Mouse (Mus musculus) adrenal gland, postnatal 36 days (tissue): ENCODE measurements around the gene Gstcd. TPM values are rescaled to one million over a fixed set of nuclear protein-coding genes. Genes with fewer than 3 reads are reported as not detected.

ENCODE experiments used
- DNase-seq, 2 experiments: peaks; one replicate each; pipeline ENCODE4 v3.0.0; 2021; ENCODE audit warnings: mixed read lengths in 1 of 2
- long read RNA-seq, 2 experiments: library from polyadenylated mRNA; stranded (forward); transcript quantifications; one replicate each; pipeline ENCODE4 v2.0.0; 2021; ENCODE audit warnings: borderline sequencing depth in 2 of 2
- total RNA-seq, 2 experiments: library from RNA; stranded (reverse); gene quantifications; 2 replicates each; pipeline ENCODE4 v1.2.3; 2021

The Gstcd gene
- 10 to 100 TPM; 11.3 to 13.9 TPM for total RNA-seq
- long read RNA-seq, experiment 1, partial matches to known transcripts = 3 of 7 reads
- long read RNA-seq, experiment 1, other reads (novel, unspliced or antisense) = 1 of 7 reads
- long read RNA-seq, experiment 2, partial matches to known transcripts = 0 of 1 reads
- long read RNA-seq, experiment 2, other reads (novel, unspliced or antisense) = 1 of 1 reads

DNA sequence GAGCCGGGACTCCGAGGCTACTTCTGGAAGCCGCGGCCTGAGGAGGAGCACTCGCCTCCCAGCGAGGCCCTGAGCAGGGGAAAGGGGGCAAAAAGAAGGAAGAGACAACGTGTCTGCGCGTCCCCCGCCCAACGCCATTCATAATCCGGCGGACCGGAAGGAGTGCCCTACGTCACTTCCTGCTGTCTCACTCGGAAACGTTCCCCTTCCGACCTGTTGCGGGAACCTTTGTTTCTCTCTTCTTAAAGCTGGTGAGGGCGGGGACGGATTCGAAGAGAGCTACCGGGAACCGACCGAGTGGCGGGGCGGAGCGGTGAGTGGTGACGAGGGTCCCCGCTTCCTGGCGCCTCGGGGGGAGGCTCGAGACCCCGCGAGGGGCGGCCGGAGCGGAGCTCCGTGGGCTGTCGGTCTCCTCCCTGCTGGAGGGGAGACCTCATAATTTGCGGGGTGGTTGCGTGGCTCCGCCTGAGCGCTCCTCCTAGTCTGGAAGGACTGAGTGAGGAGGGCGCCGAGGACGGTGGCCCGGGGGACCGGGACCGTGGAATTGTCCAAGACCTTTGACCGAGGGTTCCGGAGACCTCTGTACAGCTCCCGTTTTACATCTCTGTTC lies at the start of gene Gstcd, which contains the start of gene Ints12:
TSS of gene Gstcd (minus strand) at position 370 of the 610 bp plus-strand sequence.
TSS of gene Ints12 (plus strand) at position 177 of the 610 bp plus-strand sequence.
- DNase-seq = peak; percentile 91 to 92

DNA sequence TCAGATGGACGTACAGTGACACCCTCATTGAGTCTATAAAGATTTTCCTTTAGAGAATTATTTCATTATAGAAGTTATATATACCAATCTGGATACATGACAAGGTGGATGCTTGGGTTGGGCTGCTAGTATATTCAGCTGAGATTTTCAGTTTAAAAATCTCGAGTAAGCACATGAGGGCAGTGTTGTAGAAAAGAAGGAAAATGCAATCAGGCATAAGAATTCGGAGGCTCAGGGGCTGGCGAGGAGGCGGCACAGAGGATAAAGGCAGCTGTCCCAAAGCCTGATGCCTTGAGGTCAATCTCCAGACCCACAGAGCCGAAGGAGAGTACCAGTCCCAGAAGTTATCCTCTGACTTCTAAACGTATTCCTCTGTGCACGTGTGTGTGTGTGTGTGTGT lies 40.8 kb upstream of the Gstcd start:
- no peak for DNase-seq

DNA sequence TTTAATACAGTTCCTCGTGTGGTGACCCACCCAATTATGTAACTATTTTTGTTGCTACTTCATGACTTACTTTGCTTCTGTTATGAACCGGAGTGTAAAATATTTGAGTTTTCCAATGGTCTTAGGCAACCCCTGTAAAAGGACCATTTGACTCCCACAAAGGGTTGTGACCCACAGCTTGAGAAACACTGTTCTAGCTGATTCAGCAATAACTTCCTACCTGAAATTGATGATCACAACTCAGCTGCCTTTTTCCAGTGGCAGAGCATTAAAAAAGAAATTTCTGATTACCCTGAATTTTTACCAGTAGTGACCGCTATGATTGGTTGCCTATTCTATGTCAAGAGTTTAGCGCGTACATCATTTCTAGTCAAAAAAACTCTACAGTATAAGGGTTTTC lies 39.5 kb upstream of the Gstcd start:
- DNase-seq = no peak

DNA sequence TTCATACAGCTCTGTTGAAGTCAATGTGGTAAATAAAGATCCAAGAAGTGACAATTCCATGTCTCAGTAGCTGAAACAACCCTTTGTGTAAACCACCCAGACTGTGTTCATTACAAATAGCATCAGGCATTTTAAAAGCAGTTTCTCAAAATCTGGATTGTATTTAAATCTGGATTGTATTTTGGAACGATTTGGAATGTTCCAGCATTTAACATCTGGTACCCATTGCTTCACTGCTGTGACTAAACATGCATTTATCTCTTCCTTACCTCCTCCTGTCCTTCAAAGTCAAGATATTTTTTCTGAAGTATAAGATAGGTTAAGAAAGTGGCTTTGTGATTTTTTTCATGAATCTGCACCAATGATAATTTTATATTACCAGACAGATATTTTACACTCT lies 21.4 kb upstream of the Gstcd start:
- no peak for DNase-seq

DNA sequence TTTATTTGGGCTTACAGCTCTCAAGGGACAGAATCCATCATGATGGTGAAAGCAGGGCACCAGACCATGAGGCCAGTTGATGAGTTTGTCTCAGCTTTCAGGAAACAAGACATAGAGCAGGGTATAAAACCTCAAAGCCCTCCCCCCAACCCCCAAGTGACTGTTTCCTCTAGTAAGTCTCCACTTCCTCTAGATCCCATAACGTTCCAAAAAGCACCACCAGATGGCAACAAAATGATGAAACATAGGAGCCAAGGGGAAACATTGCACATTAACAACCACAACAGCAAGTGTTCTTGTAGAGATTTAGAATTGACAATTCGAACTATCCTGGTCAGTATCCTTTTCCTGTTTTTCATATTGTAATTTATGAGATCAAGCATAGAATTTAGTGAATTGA lies 19.9 kb upstream of the Gstcd start:
- DNase-seq = peak in 1 of 2 experiments; percentile 34

DNA sequence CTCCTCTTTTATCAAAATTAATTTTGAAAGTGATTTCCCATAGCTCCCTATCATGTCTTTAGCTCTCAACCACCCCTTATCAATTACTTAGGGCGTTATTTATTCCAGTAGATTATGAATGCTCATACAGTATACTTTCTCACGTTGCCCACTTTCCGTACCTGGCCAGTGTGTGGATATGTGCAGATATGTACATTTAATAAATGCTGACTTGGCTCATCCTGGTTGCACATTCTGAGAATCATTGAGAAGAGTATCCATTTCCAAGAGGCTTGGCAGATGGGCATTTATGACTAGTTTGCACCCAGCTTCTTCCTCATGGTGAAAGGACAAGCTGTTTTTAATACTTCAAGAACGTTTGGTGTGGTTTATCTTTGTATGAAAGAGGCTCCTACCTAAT lies 18.0 kb upstream of the Gstcd start:
- no peak for DNase-seq

DNA sequence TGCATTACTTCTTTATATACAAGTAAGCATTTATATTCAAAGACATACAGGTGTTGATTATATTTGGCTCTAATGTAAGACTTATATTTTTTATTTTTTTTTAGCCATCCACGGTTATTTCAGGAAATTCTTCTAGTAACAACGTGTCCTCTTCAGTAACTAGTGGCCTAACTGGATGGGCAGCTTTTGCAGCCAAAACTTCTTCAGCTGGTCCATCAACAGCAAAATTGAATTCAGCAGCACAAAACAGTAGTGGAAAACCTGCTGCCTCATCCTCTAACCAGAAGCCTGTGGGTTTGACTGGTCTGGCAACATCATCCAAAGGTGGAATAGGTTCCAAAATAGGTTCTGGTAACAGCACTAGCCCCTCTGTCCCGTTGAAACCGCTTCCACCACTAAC lies 16.9 kb upstream of the Gstcd start:
- no peak for DNase-seq

DNA sequence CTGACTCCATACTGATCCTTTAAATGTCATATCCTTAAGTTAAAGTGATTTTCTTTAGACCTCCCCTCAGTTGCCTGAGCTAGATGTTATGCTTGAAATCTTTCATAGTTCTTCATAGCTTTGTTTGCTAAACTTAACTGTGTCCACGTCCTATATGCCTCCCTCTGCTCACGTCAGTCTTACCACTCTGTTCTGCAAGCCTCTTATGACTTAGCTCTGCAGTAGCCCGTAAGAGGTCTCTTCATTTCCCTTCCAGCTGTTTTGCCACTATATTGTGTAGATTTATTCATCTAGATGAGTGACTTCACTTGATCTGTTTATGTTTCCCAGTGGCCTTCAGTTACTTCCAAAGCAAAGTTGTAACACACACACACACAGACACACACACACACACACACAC lies 12.6 kb upstream of the Gstcd start:
- no peak for DNase-seq

DNA sequence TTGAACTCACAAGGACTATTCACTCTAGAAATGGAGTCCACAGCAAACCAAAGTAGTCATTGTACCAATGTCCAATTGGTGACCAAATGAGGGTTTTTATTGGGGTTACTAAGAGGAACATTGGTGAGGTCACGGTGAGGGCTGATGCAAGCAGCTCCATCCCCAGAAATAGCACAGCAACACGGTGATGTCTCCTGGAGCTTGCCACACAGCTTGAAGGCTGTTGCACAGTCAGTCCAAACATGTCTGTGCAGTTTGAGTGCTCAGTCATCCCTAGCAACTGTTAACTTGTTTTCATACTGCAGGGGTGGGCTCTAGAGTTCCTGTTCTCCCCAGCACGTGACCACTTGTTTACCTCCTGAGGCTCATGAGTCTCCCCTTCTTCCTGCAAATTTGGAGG lies 11.9 kb upstream of the Gstcd start:
- DNase-seq = no peak

DNA sequence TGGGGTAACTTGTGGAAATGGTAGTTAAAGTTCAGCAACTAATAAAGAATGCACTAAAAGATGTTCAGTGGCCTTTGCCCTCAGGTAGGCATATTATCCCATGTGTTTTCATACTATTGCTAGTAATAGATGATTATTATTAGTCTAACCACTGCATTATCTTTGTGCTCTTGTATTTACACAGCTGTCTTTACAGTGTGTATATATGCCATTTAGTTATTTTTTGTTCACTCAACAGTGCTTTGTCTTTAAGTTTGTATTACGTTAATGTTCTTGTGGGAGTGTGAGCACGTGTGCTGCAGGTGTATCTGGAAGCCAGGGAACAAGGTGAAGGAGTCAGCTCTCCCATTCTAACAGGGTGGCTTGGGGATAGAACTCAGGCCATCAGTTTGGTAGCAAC lies 7.1 kb upstream of the Gstcd start:
- DNase-seq = no peak

DNA sequence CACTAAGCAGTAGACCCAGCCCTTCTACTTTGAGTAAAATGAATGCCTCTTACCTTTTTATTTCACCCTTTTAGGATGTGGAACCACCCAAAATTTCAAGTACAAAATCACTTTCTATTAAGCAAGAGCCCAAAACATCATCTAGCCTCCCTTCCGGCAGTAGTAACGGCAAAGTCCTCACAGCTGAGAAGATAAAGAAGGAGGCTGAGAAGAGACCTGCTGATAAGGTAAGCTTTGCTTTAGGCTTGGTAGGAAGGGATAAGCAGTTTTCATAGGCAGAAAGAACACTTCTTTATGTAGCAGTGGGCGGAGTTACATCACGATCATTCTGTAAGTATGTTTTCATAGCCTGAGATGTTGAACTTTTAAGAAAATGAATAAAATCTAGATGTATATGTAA lies 6.5 kb upstream of the Gstcd start:
- DNase-seq = no peak

DNA sequence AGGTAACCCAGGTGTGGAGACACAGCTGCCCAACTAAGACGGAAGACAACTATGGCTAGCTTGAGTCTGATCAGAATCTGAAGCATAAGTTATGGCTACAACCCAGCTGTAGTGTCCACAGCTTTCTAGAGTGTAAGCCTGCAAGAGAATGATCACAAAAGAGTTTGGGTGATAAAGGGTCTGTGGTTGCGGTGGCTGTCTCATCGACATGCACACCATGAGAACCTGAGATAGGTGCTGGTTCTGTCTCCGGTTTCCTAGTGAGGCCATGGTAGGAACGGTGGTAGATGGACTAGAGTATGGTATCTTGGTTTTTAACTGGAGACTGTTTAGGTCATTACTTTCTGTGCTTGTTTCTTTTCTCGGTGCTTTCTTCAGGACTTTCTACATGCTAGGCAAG lies 6.1 kb upstream of the Gstcd start:
- DNase-seq = no peak

DNA sequence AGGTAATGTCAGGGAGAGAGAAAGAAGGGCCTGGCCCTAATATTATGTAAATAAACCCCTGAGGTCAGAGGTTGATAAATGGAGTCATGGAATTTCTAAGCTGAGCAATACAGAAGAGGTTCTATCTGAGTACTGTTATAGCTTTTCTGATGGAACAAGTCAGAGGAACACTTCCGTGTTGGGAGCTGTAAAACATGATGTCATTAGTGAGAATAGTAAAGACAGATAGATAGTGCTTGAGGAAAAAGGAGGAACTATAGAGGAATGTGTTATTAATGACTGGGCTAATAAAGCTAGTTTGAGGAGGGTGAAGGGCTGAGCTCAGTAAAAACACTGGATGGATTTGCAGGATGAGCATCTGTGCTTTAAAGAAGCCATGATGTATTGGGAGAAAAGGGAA lies 2.5 kb upstream of the Gstcd start:
- DNase-seq = no peak

DNA sequence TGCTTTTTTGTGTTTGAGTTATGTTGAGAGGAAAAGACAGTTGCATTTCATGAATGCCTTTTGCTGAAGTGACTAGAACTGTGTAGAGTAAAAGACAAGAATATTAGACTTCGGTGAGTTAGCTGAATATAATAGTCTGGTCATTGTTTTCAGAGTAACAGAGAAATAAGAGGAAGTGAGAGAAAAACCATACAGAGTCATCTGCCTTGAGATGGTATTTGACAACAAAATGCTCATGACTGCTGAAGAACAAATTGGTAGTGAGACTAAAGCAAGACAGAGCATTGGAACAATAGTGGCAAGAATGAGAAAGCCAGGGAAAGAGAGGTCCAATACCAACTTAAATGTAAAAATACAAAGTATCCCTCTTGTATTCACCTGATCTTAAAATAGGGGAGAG lies 1.1 kb upstream of the Gstcd start:
- no peak for DNase-seq

DNA sequence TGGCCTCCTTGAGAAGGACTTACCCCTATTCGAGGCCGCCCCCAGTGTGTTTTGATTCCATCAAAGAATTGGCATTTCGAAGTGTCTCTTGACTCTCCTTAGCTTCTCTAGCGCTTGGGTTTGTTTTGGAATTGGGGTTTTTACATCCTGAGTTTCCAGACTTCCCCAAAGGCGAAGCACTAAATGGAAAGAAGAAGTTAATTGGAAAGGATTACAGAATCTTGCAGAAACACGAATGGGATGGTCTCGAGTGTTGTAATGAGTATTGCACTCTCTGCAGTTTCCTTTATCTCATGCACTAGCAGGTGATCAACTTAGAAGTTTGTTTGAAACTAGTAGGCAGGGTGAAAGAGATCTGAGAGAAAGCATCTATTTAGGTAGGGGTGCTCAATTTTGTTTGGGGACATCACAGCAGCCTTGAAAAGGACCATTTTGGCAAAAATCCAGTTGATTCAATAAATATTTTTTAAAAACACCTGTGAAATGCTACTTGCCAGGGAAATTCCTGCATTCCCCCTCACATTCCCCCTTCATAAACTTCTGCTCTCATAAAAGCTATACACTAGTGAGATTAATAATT lies 531 bp upstream of the Gstcd start:
- DNase-seq = no peak

DNA sequence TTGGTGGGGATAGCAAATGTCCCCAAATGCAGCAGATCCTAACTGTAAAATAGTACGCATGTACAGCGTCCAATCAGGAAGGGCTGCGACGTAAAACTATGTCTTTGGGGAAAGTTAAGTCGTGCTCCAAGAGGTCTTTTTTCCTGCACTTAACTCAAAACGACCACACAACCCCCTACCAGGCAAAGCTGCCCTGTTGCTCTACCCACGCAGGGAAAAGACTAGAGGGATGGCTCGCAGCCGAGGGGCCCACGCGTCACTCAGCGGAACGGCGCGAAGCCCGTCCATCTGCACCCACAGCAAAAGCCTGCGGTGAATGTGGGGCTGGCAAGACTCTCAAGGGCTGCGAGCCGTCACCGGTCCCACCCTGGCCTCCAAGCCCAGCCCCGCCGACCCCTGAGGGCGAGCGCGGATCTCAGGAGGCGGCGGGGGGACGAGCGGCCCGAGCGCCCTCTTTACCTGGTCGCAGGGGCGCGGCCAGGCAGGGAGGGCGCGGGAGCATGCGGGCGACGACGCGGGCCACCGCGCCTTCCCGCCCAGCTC lies 641 bp downstream of the Gstcd start:
- peak in 1 of 2 experiments; percentile 38 for DNase-seq

DNA sequence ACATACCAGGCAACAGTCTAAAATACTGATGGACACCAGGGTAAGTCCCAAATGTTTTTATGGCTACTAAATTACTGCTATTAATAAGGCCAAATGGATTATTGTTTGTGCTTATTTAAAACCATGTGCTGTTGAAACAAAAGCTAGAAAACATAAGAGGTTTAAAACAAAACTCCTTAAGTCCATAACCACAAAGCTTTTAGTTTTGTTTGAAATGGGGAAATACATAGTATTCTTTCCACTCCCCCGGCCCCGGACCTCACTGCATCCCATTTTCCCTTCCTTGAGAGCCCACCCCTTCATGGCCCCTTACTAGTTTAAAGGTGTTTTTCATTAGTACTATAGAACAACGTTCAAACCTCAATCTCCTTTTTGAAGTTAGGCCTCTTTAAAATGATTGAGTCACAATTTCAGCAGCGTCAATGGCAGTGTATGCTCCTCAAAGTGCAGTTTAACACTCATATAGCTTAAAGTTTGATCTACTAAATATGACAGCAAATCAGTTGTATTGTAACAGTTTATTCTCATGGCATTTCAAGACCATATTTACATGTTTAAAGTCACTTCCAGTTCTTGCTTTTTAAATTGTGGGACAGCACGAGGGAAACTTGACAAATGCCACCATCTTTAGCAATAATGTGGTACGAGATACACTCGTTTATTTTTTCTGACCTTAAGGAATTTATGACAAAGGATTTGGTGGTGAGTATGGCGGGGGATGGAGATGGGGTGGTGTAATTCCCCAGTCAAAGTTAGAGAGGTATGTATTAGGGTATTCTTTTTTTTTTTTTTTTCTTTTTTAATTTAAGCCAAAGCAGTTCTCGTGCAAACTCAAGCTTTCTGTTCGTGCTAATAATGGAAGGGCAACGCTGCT lies 1.3 kb downstream of the Gstcd start:
- no peak for DNase-seq

DNA sequence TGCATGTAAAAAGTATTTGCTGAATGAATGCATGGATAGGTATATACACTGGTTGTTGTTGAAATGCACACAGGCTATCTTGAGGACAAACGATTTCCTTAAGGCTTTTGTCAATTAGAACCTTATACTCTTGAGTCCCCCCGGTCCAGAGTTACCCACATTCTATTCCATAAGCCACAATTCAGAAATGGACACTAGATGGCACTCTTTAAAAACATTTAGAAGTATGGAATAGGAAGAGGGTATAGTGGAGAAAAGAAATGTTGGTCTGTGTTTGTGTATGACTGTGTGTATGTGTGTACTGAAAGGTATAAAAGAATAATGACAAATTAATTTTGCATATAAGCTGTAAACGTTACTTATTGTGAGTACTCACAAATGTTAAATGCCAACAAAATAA lies 6.0 kb downstream of the Gstcd start:
- no peak for DNase-seq

DNA sequence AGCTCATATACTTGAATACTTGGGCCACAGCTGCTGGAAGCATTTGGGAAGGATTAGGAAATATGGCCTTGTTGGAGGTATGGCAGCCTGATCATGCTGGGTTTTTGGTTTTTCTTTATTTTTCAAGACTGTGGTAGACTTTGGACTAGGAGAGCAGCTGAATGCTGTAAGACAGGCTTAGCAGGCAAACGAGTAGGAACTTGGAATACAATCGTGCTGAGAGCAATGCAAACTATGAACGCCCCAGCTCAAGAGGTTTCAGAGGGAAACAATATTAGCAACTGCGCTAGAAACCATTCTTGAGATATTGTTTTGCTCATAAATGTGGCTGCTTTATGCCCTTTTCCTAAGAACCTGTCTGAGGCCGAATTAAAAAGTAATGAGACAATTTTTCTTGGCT lies 9.1 kb downstream of the Gstcd start:
- no peak for DNase-seq

DNA sequence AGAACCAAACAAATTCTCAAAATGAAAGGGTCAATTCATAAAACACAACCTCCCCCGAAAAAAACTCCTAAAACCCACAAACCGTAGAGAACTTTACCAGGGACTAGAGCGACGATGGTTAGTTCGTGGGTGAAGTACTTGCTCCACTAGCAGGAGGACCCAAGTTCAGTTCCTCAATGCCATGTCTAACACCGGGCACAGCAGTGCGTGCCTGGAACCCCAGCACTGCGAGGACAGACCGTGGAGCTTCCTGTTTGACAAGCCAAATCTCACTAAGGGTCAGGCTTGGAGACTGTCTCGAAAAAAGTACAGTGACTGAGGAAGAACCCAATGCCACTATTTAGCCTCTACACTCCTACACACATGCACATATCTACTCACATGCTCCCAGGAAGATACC lies 16.3 kb downstream of the Gstcd start:
- no peak for DNase-seq

DNA sequence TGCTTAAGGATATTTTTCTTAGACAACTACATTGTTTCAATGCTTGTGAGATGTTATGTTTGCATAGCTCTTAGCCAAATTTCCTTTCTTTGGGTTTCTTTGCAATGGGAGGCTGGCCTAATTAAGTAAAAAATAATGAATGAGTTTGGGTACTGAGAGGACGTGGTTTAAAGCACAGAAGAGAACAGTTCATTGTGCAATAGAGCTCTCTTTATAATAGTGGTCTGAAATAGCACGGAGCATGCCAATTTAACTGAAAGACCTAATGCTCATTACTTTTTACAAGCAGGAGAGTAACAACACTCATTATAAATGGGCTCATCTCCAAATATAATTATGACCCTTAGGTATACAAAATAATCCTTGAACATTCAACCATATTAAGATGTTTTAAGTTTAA lies 39.8 kb downstream of the Gstcd start:
- DNase-seq = no peak

DNA sequence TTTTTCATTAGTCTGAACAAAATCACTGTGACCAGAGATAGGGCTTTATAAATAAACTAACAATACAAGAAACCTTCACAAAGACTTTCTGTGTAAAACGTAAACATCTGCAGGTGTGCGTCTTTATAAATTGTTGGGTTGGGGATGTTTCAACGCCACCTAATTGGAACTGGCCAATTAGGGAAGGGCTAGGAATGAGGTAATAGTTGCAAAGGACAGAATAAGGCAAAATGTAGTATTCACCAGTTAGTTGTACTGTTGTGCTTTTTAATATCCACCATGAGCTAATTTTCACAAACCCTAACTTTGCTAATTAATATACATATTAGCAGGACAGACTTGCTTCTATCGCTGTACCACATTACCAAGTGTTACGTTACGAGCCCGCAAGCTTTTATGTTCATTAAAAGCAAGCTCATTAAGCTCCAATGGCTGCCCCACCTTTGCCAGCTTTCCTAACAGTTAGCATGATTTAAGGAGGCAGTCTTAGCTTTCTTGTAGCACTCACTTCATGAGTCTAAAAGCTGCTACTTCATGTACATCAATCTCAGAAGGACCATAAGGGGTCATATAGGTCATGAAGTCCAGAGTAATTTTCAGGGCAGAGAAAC lies 58.6 kb downstream of the Gstcd start:
- no peak for DNase-seq
